Mouse (Mus musculus) heart, postnatal 4 days (tissue): ENCODE measurements around the gene Rab25. TPM values are rescaled to one million over a fixed set of nuclear protein-coding genes. Genes with fewer than 3 reads are reported as not detected.

Experiments
- DNase-seq: peaks from one replicate; pipeline ENCODE4 v3.0.0; 2021
- total RNA-seq, 2 experiments: library from RNA; stranded (reverse); gene quantifications; 2 replicates each; pipeline ENCODE4 v1.2.3; 2021

Gene Rab25
- total RNA-seq, 2 experiments from 2014 or later, result not detected

- no peak for DNase-seq
Measured at GRCm38 (mm10) chr3:88525021-88525420, 23.1 kb downstream of the Rab25 start.

- DNase-seq, result no peak
Measured at GRCm38 (mm10) chr3:88523027-88523426, 25.1 kb downstream of the Rab25 start.

- peak; percentile 83 for DNase-seq
Measured at GRCm38 (mm10) chr3:88521803-88522331, 26.2 kb downstream of the Rab25 start.

GRCm38 (mm10) chr3:88521156-88521555 lies 26.9 kb downstream of the Rab25 start:
- DNase-seq, result no peak

- DNase-seq, result no peak
Measured at GRCm38 (mm10) chr3:88520078-88520477, 28.0 kb downstream of the Rab25 start.

GRCm38 (mm10) chr3:88518411-88518810 lies 29.7 kb downstream of the Rab25 start:
- DNase-seq, result no peak

- no peak for DNase-seq
Measured at GRCm38 (mm10) chr3:88516407-88516806, 31.7 kb downstream of the Rab25 start.

GRCm38 (mm10) chr3:88515095-88515386 lies 33.1 kb downstream of the Rab25 start:
- DNase-seq, result no peak

- DNase-seq, result peak; percentile 30
Measured at GRCm38 (mm10) chr3:88514231-88515094, 33.6 kb downstream of the Rab25 start.

- peak; percentile 4 for DNase-seq
Measured at GRCm38 (mm10) chr3:88513546-88514115, 34.5 kb downstream of the Rab25 start.

- peak; percentile 49 for DNase-seq
Measured at GRCm38 (mm10) chr3:88512896-88513545, 35.1 kb downstream of the Rab25 start.

- peak; percentile 6 for DNase-seq
Measured at GRCm38 (mm10) chr3:88512141-88512895, 35.8 kb downstream of the Rab25 start.

- DNase-seq, result no peak
Measured at GRCm38 (mm10) chr3:88511559-88511958, 36.5 kb downstream of the Rab25 start.

GRCm38 (mm10) chr3:88510421-88511289 lies 37.4 kb downstream of the Rab25 start:
- no peak for DNase-seq

GRCm38 (mm10) chr3:88509692-88510420 lies 38.2 kb downstream of the Rab25 start, which contains the start of gene Lmna:
Lmna (minus strand) TSS chr3:88509956.
- peak; percentile 97 for DNase-seq

- peak; percentile 21 for DNase-seq
Measured at GRCm38 (mm10) chr3:88509250-88509649, 38.9 kb downstream of the Rab25 start.

GRCm38 (mm10) chr3:88505765-88506164 lies 42.3 kb downstream of the Rab25 start:
- DNase-seq, result no peak

GRCm38 (mm10) chr3:88505081-88505480 lies 43.0 kb downstream of the Rab25 start:
- DNase-seq, result no peak

- no peak for DNase-seq
Measured at GRCm38 (mm10) chr3:88503881-88504746, 44.0 kb downstream of the Rab25 start.

GRCm38 (mm10) chr3:88503505-88503863 lies 44.6 kb downstream of the Rab25 start:
- DNase-seq, result peak; percentile 57
